Mouse (Mus musculus): ENCODE data around the gene Traf3ip1.

DNA sequence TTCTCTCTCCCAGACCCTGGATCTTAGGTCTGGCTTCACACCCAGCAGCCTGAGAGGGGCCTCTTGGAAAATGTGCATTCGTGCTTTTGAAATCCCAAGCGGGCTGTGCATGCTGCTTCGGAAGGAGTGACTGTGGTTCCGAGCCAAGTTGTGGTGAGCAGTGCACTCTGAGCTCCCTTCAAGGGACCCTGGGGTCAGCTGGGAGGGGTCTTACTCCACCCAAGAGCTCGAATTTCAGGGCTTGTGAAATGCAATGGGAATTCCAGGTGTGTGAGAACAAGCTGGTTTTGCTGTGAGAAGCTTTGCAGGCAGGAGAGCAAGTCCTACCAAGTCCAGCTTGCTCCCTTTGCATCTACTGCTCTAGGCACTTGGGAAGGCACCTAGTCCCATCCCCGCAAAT, 70.2 kb downstream of the Traf3ip1 start:
- TF ChIP-seq CTCF (IDR thresholded peaks at IDR 0.05; ENCODE audit: low read depth) (no peak), EP300 (IDR thresholded peaks at IDR 0.05; ENCODE audit: low read depth) (no peak)
